In the genomic region with DNA sequence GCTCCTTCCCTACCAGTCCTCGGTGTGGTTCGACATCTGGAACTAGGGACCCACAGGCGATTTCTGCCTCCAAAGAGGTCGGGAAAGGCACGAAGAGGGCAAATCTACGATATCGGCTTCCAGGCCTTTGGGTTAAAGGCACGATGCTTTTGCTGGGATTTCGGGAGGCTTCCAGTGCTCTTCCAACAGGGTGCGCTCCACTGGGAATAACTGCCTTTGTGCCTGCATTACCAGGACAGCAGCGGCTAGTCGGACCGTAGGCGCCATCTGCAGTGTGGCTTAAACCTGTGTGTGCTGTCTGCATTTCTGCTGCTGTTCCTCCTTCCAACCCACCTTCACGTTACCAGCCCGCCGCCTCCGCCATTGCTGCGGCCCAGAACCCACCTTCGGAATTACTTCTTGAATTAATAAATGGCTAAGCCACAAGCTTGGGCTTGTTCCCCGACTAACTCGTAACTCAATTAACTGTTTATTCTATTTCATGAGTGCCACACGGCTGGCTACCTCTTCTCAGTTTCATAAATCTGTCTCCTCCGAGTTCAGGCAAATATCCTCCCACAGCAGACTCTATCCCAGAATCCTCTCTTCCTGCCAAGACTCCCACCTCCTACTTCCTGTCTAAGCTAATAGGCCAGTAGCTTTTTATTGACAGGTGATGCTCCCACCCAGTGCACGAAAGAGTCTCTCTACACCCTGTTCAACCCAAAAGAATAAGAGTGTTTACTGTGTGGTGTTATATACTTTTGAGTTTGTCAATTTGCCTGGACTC, we compare ENCODE assay signal across 9 mouse cellular contexts. TPM values are rescaled to one million over a fixed set of nuclear protein-coding genes. Genes with fewer than 3 reads are reported as not detected.
DNase-seq lines count a peak whose midpoint lies in the region; ATAC-seq and TF ChIP-seq lines count a peak whose summit lies in the region.
"Had no signal": no experiment of that assay in that cellular context is flagged by ENCODE, and none has a peak within 500 bp of the region (broad histone marks: within the 10 kb centered on the region; RNA-seq: fewer than 3 reads in every experiment).

No protein-coding gene starts in this region.

- no peak overlapping the region for H3K27ac ChIP-seq in forebrain, embryonic 12.5 days
- no peak overlapping the region for H3K27ac ChIP-seq in forebrain, embryonic 11.5 days (ENCODE audit: low read depth, low read length)
- no peak overlapping the region for H3K27ac ChIP-seq in lung, embryonic 15.5 days
- no peak overlapping the region for H3K27ac ChIP-seq in heart, embryonic 16.5 days (ENCODE audit: low read length)
- no peak overlapping the region for H3K27ac ChIP-seq in small intestine, adult 2 months (ENCODE audit: insufficient read depth, low read depth, low read length)

- H3K36me3 ChIP-seq in forebrain, embryonic 12.5 days (replicated peaks): no peaks in the 10 kb centered on the region
- no peaks in the 10 kb centered on the region for H3K36me3 ChIP-seq in forebrain, embryonic 11.5 days (ENCODE audit: control insufficient read depth, insufficient read depth, low read length)
- no peaks in the 10 kb centered on the region for H3K36me3 ChIP-seq in lung, embryonic 15.5 days
- H3K36me3 ChIP-seq in heart, embryonic 16.5 days (ENCODE audit: control insufficient read depth, insufficient read depth): no peaks in the 10 kb centered on the region
- no peaks in the 10 kb centered on the region for H3K36me3 ChIP-seq in small intestine, adult 2 months (ENCODE audit: control insufficient read depth, insufficient read depth, low read length)

- 73% methylated on average over 25 of the region's 25 CpGs for WGBS in forebrain, embryonic 12.5 days
- 67% methylated on average over 25 of the region's 25 CpGs for WGBS in forebrain, embryonic 11.5 days
- 59% methylated on average over 25 of the region's 25 CpGs for WGBS in lung, embryonic 15.5 days
- 61% methylated on average over 25 of the region's 25 CpGs for WGBS in heart, embryonic 16.5 days
- 61% methylated on average over 25 of the region's 25 CpGs for WGBS in small intestine, adult 2 months

- no peak for TF ChIP-seq CTCF in small intestine, adult 2 months (IDR thresholded peaks at IDR 0.05; ENCODE audit: extremely low read depth, insufficient read length, insufficient replicate concordance, low read depth, low read length)

- no peak for TF ChIP-seq POLR2A in small intestine, adult 2 months (IDR thresholded peaks at IDR 0.05; ENCODE audit: low read depth, low read length)

- no peak for DNase-seq in forebrain, embryonic 11.5 days (ENCODE audit: low spot score)
- no peak for DNase-seq in lung, adult 18-20 months
- DNase-seq in gastrocnemius, postnatal 10 days: no peak
- no peak for DNase-seq in embryo, embryonic 9.5 days (ENCODE audit: extremely low spot score)
- DNase-seq: cerebellum, adult 9-10 months had no signal

- peaks cover 18% of the 10 kb centered on the region; the same call in 1 of the 2 replicates for H3K9me3 ChIP-seq in forebrain, embryonic 12.5 days
- H3K9me3 ChIP-seq in forebrain, embryonic 11.5 days (ENCODE audit: control insufficient read depth, low read length): no peaks in the 10 kb centered on the region; the same call in 1 of the 2 replicates
- no peaks in the 10 kb centered on the region for H3K9me3 ChIP-seq in lung, embryonic 15.5 days
- peaks cover 13% of the 10 kb centered on the region for H3K9me3 ChIP-seq in heart, embryonic 16.5 days (replicated peaks; ENCODE audit: control insufficient read depth, low read length)

- no peak overlapping the region for H3K9ac ChIP-seq in forebrain, embryonic 12.5 days
- no peak overlapping the region for H3K9ac ChIP-seq in forebrain, embryonic 11.5 days (ENCODE audit: low read length)
- H3K9ac ChIP-seq in lung, embryonic 15.5 days: no peak overlapping the region
- H3K9ac ChIP-seq in heart, embryonic 16.5 days (ENCODE audit: low read length): no peak overlapping the region

- no peak for ATAC-seq in forebrain, embryonic 12.5 days (ENCODE audit: low FRiP score)
- ATAC-seq in forebrain, embryonic 11.5 days (replicated peaks; ENCODE audit: low FRiP score): no peak
- no peak for ATAC-seq in lung, embryonic 15.5 days (ENCODE audit: borderline replicate concordance, extremely low read depth, low FRiP score, low TSS enrichment)
- no peak for ATAC-seq in heart, embryonic 16.5 days (replicated peaks; ENCODE audit: extremely low read depth, insufficient read depth, low FRiP score)

- H3K4me3 ChIP-seq in forebrain, embryonic 12.5 days (replicated peaks): peak overlapping the region; percentile 14; the same call in 1 of the 2 replicates
- H3K4me3 ChIP-seq in forebrain, embryonic 11.5 days (ENCODE audit: low read depth, low read length): no peak overlapping the region
- peak overlapping the region; percentile 17; the same call in 1 of the 2 replicates for H3K4me3 ChIP-seq in lung, embryonic 15.5 days
- peak overlapping the region; percentile 15 for H3K4me3 ChIP-seq in heart, embryonic 16.5 days (ENCODE audit: low read length)
- peak overlapping the region; percentile 46 for H3K4me3 ChIP-seq in small intestine, adult 2 months (ENCODE audit: low read depth, low read length)

- no peaks in the 10 kb centered on the region for H3K27me3 ChIP-seq in forebrain, embryonic 12.5 days
- no peaks in the 10 kb centered on the region for H3K27me3 ChIP-seq in forebrain, embryonic 11.5 days (ENCODE audit: control insufficient read depth, insufficient read depth, low read length)
- H3K27me3 ChIP-seq in lung, embryonic 15.5 days: no peaks in the 10 kb centered on the region
- H3K27me3 ChIP-seq in heart, embryonic 16.5 days (ENCODE audit: control insufficient read depth, insufficient read depth, low read length): no peaks in the 10 kb centered on the region; the same call in 1 of the 2 replicates
- H3K27me3 ChIP-seq in small intestine, adult 2 months (ENCODE audit: control insufficient read depth, insufficient read depth, low read length): no peaks in the 10 kb centered on the region

- 0 out of 2 replicates have a peak overlapping the region, but pooled peaks have one; percentile 10 for H3K4me2 ChIP-seq in forebrain, embryonic 12.5 days
- H3K4me2 ChIP-seq in forebrain, embryonic 11.5 days (ENCODE audit: low read depth, low read length, severe bottlenecking): no peak overlapping the region
- peak overlapping the region; percentile 35 for H3K4me2 ChIP-seq in lung, embryonic 15.5 days
- peak overlapping the region; percentile 32 for H3K4me2 ChIP-seq in heart, embryonic 16.5 days (ENCODE audit: low read depth, low read length)

- no peaks in the 10 kb centered on the region for H3K4me1 ChIP-seq in forebrain, embryonic 12.5 days
- no peaks in the 10 kb centered on the region for H3K4me1 ChIP-seq in forebrain, embryonic 11.5 days (replicated peaks; ENCODE audit: control insufficient read depth, insufficient read depth, low read length)
- H3K4me1 ChIP-seq in lung, embryonic 15.5 days: no peaks in the 10 kb centered on the region
- no peaks in the 10 kb centered on the region for H3K4me1 ChIP-seq in heart, embryonic 16.5 days (ENCODE audit: control insufficient read depth, insufficient read depth, low read length)
- no peaks in the 10 kb centered on the region for H3K4me1 ChIP-seq in small intestine, adult 2 months (ENCODE audit: control insufficient read depth, insufficient read depth, insufficient read length, low read length)

RNA-seq across cellular contexts. Expression of a gene that starts 10.2 kb away (rescaled TPM):
- polyA plus RNA-seq in forebrain, embryonic 12.5 days (2016; fragmentation: Nextera tagmentation; extraction: Ambion mirVana): 0.32 and 0.35 TPM in 2 replicates
- 0.09 TPM in 1 of 2 replicates, not detected in the other for polyA plus RNA-seq in forebrain, embryonic 11.5 days (2014; fragmentation: Nextera tagmentation; extraction: Ambion mirVana)
- 0.05 TPM in 1 of 2 replicates, not detected in the other for polyA plus RNA-seq in lung, embryonic 15.5 days (2015; fragmentation: Nextera tagmentation; extraction: Ambion mirVana)
- 0.09 TPM in 1 of 2 replicates, not detected in the other for polyA plus RNA-seq in heart, embryonic 16.5 days (2015; fragmentation: Nextera tagmentation; extraction: Ambion mirVana)
- 0.44 and 1.4 TPM in 2 replicates for polyA plus RNA-seq in small intestine, adult 2 months (2012; rRNA removed)
- under 1 TPM in 1 of 2 experiments, not detected in 1; 0.40 TPM for total RNA-seq in gastrocnemius, postnatal 10 days (2021)

RNA-seq across cellular contexts. Expression of a gene that starts 17.9 kb away (rescaled TPM):
- polyA plus RNA-seq in forebrain, embryonic 12.5 days (2016; fragmentation: Nextera tagmentation; extraction: Ambion mirVana): 2.6 and 4.6 TPM in 2 replicates
- polyA plus RNA-seq in forebrain, embryonic 11.5 days (2014; fragmentation: Nextera tagmentation; extraction: Ambion mirVana): 5.7 and 9.4 TPM in 2 replicates
- 17.5 and 27.3 TPM in 2 replicates for polyA plus RNA-seq in lung, embryonic 15.5 days (2015; fragmentation: Nextera tagmentation; extraction: Ambion mirVana)
- polyA plus RNA-seq in heart, embryonic 16.5 days (2015; fragmentation: Nextera tagmentation; extraction: Ambion mirVana): 38.2 and 88.5 TPM in 2 replicates
- polyA plus RNA-seq in small intestine, adult 2 months (2012; rRNA removed): 37.0 and 136 TPM in 2 replicates
- total RNA-seq in gastrocnemius, postnatal 10 days (2021): 10 to 100 TPM in 1 of 2 experiments, 1 to 10 TPM in 1; 1.7 to 12.4 TPM

RNA-seq across cellular contexts. Expression of a gene that starts 23.5 kb away (rescaled TPM):
- 6.2 and 7.6 TPM in 2 replicates for polyA plus RNA-seq in forebrain, embryonic 12.5 days (2016; fragmentation: Nextera tagmentation; extraction: Ambion mirVana)
- polyA plus RNA-seq in forebrain, embryonic 11.5 days (2014; fragmentation: Nextera tagmentation; extraction: Ambion mirVana): 10.0 and 12.1 TPM in 2 replicates
- polyA plus RNA-seq in lung, embryonic 15.5 days (2015; fragmentation: Nextera tagmentation; extraction: Ambion mirVana): 31.1 and 33.1 TPM in 2 replicates
- polyA plus RNA-seq in heart, embryonic 16.5 days (2015; fragmentation: Nextera tagmentation; extraction: Ambion mirVana): 33.1 and 33.5 TPM in 2 replicates
- polyA plus RNA-seq in small intestine, adult 2 months (2012; rRNA removed): 7.9 and 8.1 TPM in 2 replicates
- total RNA-seq in gastrocnemius, postnatal 10 days (2021): 10 to 100 TPM; 53.5 to 58.3 TPM

RNA-seq across cellular contexts. Expression of a gene that starts 42.1 kb away (rescaled TPM):
- 3.5 and 4.5 TPM in 2 replicates for polyA plus RNA-seq in forebrain, embryonic 12.5 days (2016; fragmentation: Nextera tagmentation; extraction: Ambion mirVana)
- polyA plus RNA-seq in forebrain, embryonic 11.5 days (2014; fragmentation: Nextera tagmentation; extraction: Ambion mirVana): 1.9 and 2.0 TPM in 2 replicates
- polyA plus RNA-seq in lung, embryonic 15.5 days (2015; fragmentation: Nextera tagmentation; extraction: Ambion mirVana): 10.7 and 13.0 TPM in 2 replicates
- polyA plus RNA-seq in heart, embryonic 16.5 days (2015; fragmentation: Nextera tagmentation; extraction: Ambion mirVana): 7.0 and 9.6 TPM in 2 replicates
- 11.2 and 12.7 TPM in 2 replicates for polyA plus RNA-seq in small intestine, adult 2 months (2012; rRNA removed)
- total RNA-seq in gastrocnemius, postnatal 10 days (2021): 1 to 10 TPM; 3.1 to 7.7 TPM

RNA-seq across cellular contexts. Expression of a gene that starts 59.7 kb away (rescaled TPM):
- not detected in 2 replicates for polyA plus RNA-seq in forebrain, embryonic 12.5 days (2016; fragmentation: Nextera tagmentation; extraction: Ambion mirVana)
- polyA plus RNA-seq in forebrain, embryonic 11.5 days (2014; fragmentation: Nextera tagmentation; extraction: Ambion mirVana): 0.07 TPM in 1 of 2 replicates, not detected in the other
- 0.25 and 1.3 TPM in 2 replicates for polyA plus RNA-seq in lung, embryonic 15.5 days (2015; fragmentation: Nextera tagmentation; extraction: Ambion mirVana)
- polyA plus RNA-seq in heart, embryonic 16.5 days (2015; fragmentation: Nextera tagmentation; extraction: Ambion mirVana): 1.8 and 4.9 TPM in 2 replicates
- polyA plus RNA-seq in small intestine, adult 2 months (2012; rRNA removed): 7.2 and 11.8 TPM in 2 replicates
- under 1 TPM in 1 of 2 experiments, not detected in 1; 0.18 TPM for total RNA-seq in gastrocnemius, postnatal 10 days (2021)
